Mouse (Mus musculus) neural tube, embryonic 10.5 days (tissue): ENCODE measurements at regions not wholly inside any gene's neighbourhood (a gene's known extent, or its start where the extent isn't known, plus 50 kb on each side); places are given as distances from the start of the nearest gene placed in this dataset.

Experiments used
- DNase-seq: peaks from one replicate; pipeline ENCODE4 v3.0.0-alpha.2; 2017; ENCODE audit warnings: low spot score; ENCODE audit errors: extremely low spot score

- DNase-seq, result no peak
Measured at GRCm38 (mm10) chr9:118204456-118204855, 54.5 kb upstream of the Cmc1 start.

GRCm38 (mm10) chr9:118206483-118206882, 56.5 kb upstream of the Cmc1 start:
- no peak for DNase-seq

- no peak for DNase-seq
Measured at GRCm38 (mm10) chr9:118219696-118220095, 69.7 kb upstream of the Cmc1 start.

GRCm38 (mm10) chr9:118221186-118221585, 71.2 kb upstream of the Cmc1 start:
- DNase-seq, result no peak

- no peak for DNase-seq
Measured at GRCm38 (mm10) chr9:118227401-118228061, 77.6 kb upstream of the Cmc1 start.

- DNase-seq, result no peak
Measured at GRCm38 (mm10) chr9:118228691-118229427, 78.9 kb upstream of the Cmc1 start.

GRCm38 (mm10) chr9:118240711-118241110, 90.7 kb upstream of the Cmc1 start:
- no peak for DNase-seq

GRCm38 (mm10) chr9:118246820-118247628, 97.0 kb upstream of the Cmc1 start:
- no peak for DNase-seq

- DNase-seq, result no peak
Measured at GRCm38 (mm10) chr9:118253829-118254228, 103.9 kb upstream of the Cmc1 start.

GRCm38 (mm10) chr9:118255200-118255733, 105.3 kb upstream of the Cmc1 start:
- no peak for DNase-seq

GRCm38 (mm10) chr9:118255751-118256266, 105.8 kb upstream of the Cmc1 start:
- peak; percentile 31 for DNase-seq

- no peak for DNase-seq
Measured at GRCm38 (mm10) chr9:118266298-118266697, 116.3 kb upstream of the Cmc1 start.

- DNase-seq, result no peak
Measured at GRCm38 (mm10) chr9:118271681-118272080, 121.7 kb upstream of the Cmc1 start.

- DNase-seq, result no peak
Measured at GRCm38 (mm10) chr9:118272713-118273407, 122.9 kb upstream of the Cmc1 start.

GRCm38 (mm10) chr9:118285481-118285880, 135.5 kb upstream of the Cmc1 start:
- DNase-seq, result no peak

GRCm38 (mm10) chr9:118287606-118288005, 137.6 kb upstream of the Cmc1 start:
- no peak for DNase-seq

- DNase-seq, result no peak
Measured at GRCm38 (mm10) chr9:118292836-118293235, 142.9 kb upstream of the Cmc1 start.

- no peak for DNase-seq
Measured at GRCm38 (mm10) chr9:118294011-118294410, 144.0 kb upstream of the Cmc1 start.

- DNase-seq, result no peak
Measured at GRCm38 (mm10) chr9:118302785-118303384, 152.9 kb upstream of the Cmc1 start.

- DNase-seq, result no peak
Measured at GRCm38 (mm10) chr9:118318357-118319140, 159.5 kb upstream of the Eomes start.
